Mouse (Mus musculus) CH12.LX (cell line): ENCODE data around the gene Dhx34. TPM values are rescaled to one million over a fixed set of nuclear protein-coding genes. Genes with fewer than 3 reads are reported as not detected.
"Not testable (repeated sequence)": the region's sequence is repeated elsewhere in the genome, so short reads cannot be mapped to it uniquely, and the experiment has no call there.

ENCODE experiments used
- DNase-seq: peaks from one replicate; pipeline ENCODE4 v3.0.0-alpha.2; 2013; ENCODE audit errors: extremely low read depth
- H3K27ac ChIP-seq: 2 replicates; pipeline ENCODE4 v1.5.1; 2012; ENCODE audit warnings: low read depth, mild to moderate bottlenecking, control low read depth, moderate library complexity; ENCODE audit not compliant: insufficient read depth
- H3K27me3 ChIP-seq: replicated peaks from 2 replicates; pipeline ENCODE3; 2012; ENCODE audit warnings: inconsistent platforms
- H3K36me3 ChIP-seq, 2 experiments: replicated peaks in 1 of 2; 2 replicates each; pipeline versions ENCODE3 to v1.6.1; 2012; ENCODE audit warnings: inconsistent platforms in 1 of 2, low read length in 1 of 2, mild to moderate bottlenecking in 1 of 2, mixed read lengths in 1 of 2, moderate library complexity in 1 of 2; ENCODE audit not compliant: control insufficient read depth in 1 of 2, insufficient read depth in 1 of 2
- H3K4me1 ChIP-seq, 2 experiments: 2 replicates each; pipeline ENCODE4 v1.6.1; 2012; ENCODE audit warnings: inconsistent platforms in 1 of 2, moderate library complexity in 1 of 2; ENCODE audit not compliant: insufficient read depth in 2 of 2, control insufficient read depth in 1 of 2
- H3K4me2 ChIP-seq: 2 replicates; pipeline ENCODE4 v1.6.1; 2012; ENCODE audit warnings: low read depth, mild to moderate bottlenecking, control low read depth; ENCODE audit not compliant: poor library complexity, insufficient read depth, severe bottlenecking
- H3K4me3 ChIP-seq, 3 experiments: fragments of 150-350 bp in 1 of 3; sonication (generic) in 1 of 3; replicated peaks in 1 of 3; 2 replicates each; pipeline versions ENCODE3 to v1.5.1; 2011 to 2012; ENCODE audit warnings: low read depth in 2 of 3, low read length in 2 of 3, mild to moderate bottlenecking in 2 of 3, moderate library complexity in 2 of 3, control low read depth in 1 of 3, improper control_type of control experiment in 1 of 3, inconsistent platforms in 1 of 3, mixed read lengths in 1 of 3; ENCODE audit not compliant: poor library complexity in 1 of 3
- H3K79me2 ChIP-seq: replicated peaks from 2 replicates; pipeline ENCODE4 v1.6.1; 2012; ENCODE audit warnings: mild to moderate bottlenecking, moderate library complexity; ENCODE audit not compliant: control insufficient read depth, poor library complexity, insufficient read depth, severe bottlenecking; ENCODE audit errors: extremely low read depth
- H3K9ac ChIP-seq: 2 replicates; pipeline ENCODE4 v1.6.1; 2012; ENCODE audit warnings: low read depth, mild to moderate bottlenecking, control low read depth, moderate library complexity; ENCODE audit not compliant: insufficient read depth
- H3K9me3 ChIP-seq: replicated peaks from 2 replicates; pipeline ENCODE3; 2012; ENCODE audit warnings: low read length, inconsistent platforms, mixed read lengths
- BHLHE40 ChIP-seq: IDR thresholded peaks from 2 replicates; pipeline ENCODE4 v1.6.1; 2011; ENCODE audit warnings: mild to moderate bottlenecking, low read depth, low read length, improper control_type of control experiment
- E2F4 ChIP-seq: IDR thresholded peaks from 2 replicates; pipeline ENCODE4 v1.6.1; 2011; ENCODE audit warnings: low read depth, low read length, improper control_type of control experiment; ENCODE audit not compliant: insufficient replicate concordance
- ETS1 ChIP-seq: conservative IDR thresholded peaks from 2 replicates; pipeline ENCODE4 v1.6.1; 2012; ENCODE audit warnings: low read depth, mild to moderate bottlenecking, inconsistent platforms, low read length, improper control_type of control experiment, moderate library complexity
- IRF4 ChIP-seq: IDR thresholded peaks from 2 replicates; pipeline ENCODE4 v1.6.1; 2014; ENCODE audit warnings: low read depth, mild to moderate bottlenecking, inconsistent platforms, low read length, improper control_type of control experiment
- JUN ChIP-seq: IDR thresholded peaks from 2 replicates; pipeline ENCODE4 v1.6.1; 2011; ENCODE audit warnings: low read depth, mild to moderate bottlenecking, low read length, improper control_type of control experiment, moderate library complexity; ENCODE audit not compliant: insufficient read depth
- JUND ChIP-seq: conservative IDR thresholded peaks from 2 replicates; pipeline ENCODE4 v1.6.1; 2011; ENCODE audit warnings: low read depth, low read length, improper control_type of control experiment
- KAT2A ChIP-seq: IDR thresholded peaks from 2 replicates; pipeline ENCODE4 v1.6.1; 2012; ENCODE audit warnings: low read length, improper control_type of control experiment, inconsistent platforms; ENCODE audit not compliant: insufficient replicate concordance
- MAFK ChIP-seq: IDR thresholded peaks from 2 replicates; pipeline ENCODE4 v1.6.1; 2011; ENCODE audit warnings: low read length, improper control_type of control experiment; ENCODE audit not compliant: insufficient replicate concordance
- MAX ChIP-seq: IDR thresholded peaks from 2 replicates; pipeline ENCODE4 v1.6.1; 2011; ENCODE audit warnings: low read length, improper control_type of control experiment
- MEF2A ChIP-seq: IDR thresholded peaks from 2 replicates; pipeline ENCODE4 v1.6.1; 2014; ENCODE audit warnings: low read depth, mild to moderate bottlenecking, inconsistent platforms, low read length, improper control_type of control experiment, borderline replicate concordance
- MXI1 ChIP-seq: IDR thresholded peaks from 2 replicates; pipeline ENCODE4 v1.6.1; 2011; ENCODE audit warnings: mild to moderate bottlenecking, low read depth, low read length, improper control_type of control experiment
- NELFE ChIP-seq: IDR thresholded peaks from 2 replicates; pipeline ENCODE4 v1.6.1; 2011; ENCODE audit warnings: low read depth, low read length, improper control_type of control experiment
- POLR2A ChIP-seq: IDR thresholded peaks from 2 replicates; pipeline ENCODE4 v1.6.1; 2011; ENCODE audit warnings: low read depth, mild to moderate bottlenecking, improper control_type of control experiment, low read length
- POLR2AphosphoS2 ChIP-seq: IDR thresholded peaks from 2 replicates; pipeline ENCODE4 v1.6.1; 2011; ENCODE audit warnings: low read depth, low read length, improper control_type of control experiment
- RCOR1 ChIP-seq: conservative IDR thresholded peaks from 2 replicates; pipeline ENCODE4 v1.6.1; 2012; ENCODE audit warnings: low read depth, mild to moderate bottlenecking, inconsistent platforms, low read length, improper control_type of control experiment
- SIN3A ChIP-seq: IDR thresholded peaks from 2 replicates; pipeline ENCODE4 v1.6.1; 2012; ENCODE audit warnings: low read length, improper control_type of control experiment, inconsistent platforms
- SMC3 ChIP-seq: IDR thresholded peaks from 2 replicates; pipeline ENCODE4 v1.6.1; 2011; ENCODE audit warnings: low read depth, low read length, improper control_type of control experiment
- TCF12 ChIP-seq: IDR thresholded peaks from 2 replicates; pipeline ENCODE4 v1.6.1; 2014; ENCODE audit warnings: low read depth, mild to moderate bottlenecking, inconsistent platforms, low read length, improper control_type of control experiment
- UBTF ChIP-seq: IDR thresholded peaks from 2 replicates; pipeline ENCODE4 v1.6.1; 2012; ENCODE audit warnings: low read depth, mild to moderate bottlenecking, inconsistent platforms, low read length, improper control_type of control experiment, moderate library complexity
- ZMIZ1 ChIP-seq: IDR thresholded peaks from 2 replicates; pipeline ENCODE4 v1.6.1; 2012; ENCODE audit warnings: low read depth, mild to moderate bottlenecking, inconsistent platforms, low read length, improper control_type of control experiment
- dilution Hi-C: fragments of 300-500 bp; cut with MboI; formaldehyde crosslinking; loops from 2 replicates; pipeline ENCODE4 v1.14.3; 2020; ENCODE audit warnings: low sequenced_read_pairs; ENCODE audit not compliant: extremely low pct_unique_long_range_greater_than_20kb, extremely low pct_ligation_motif_present
- in situ Hi-C: fragments of 300-500 bp; cut with MboI; formaldehyde crosslinking; loops from 3 replicates; pipeline ENCODE4 v1.14.3; 2019; ENCODE audit warnings: low sequenced_read_pairs, low pct_ligation_motif_present, low pct_unique_long_range_greater_than_20kb, mixed read lengths
- polyA plus RNA-seq: library from polyadenylated mRNA; unstranded; fragments of >175 nt; gene quantifications from 2 replicates; pipeline ENCODE4 v1.2.1, GENCODE M21; 2012; ENCODE audit warnings: low read depth; ENCODE audit not compliant: insufficient read length
- total RNA-seq, 2 experiments: library from RNA; depleted of rRNA; stranded (reverse); fragments of 300-350 nt in 1 of 2; fragments of >200 nt in 1 of 2; gene quantifications; 2 replicates each; pipeline ENCODE4 v1.2.3; 2012 to 2014

Gene Dhx34
- total and polyA plus RNA-seq, 3 experiments, result 8.8 to 18.0 (median 15.2) TPM

- Histone ChIP-seq H3K27ac (no peak overlapping the region), H3K4me2 (no peak overlapping the region), H3K9me3 (no peaks in the 10 kb centered on the region), H3K9ac (no peak overlapping the region), H3K4me1 (peaks cover 13 to 27% of the 10 kb centered on the region in 2 experiments), H3K4me3 (no peak overlapping the region), H3K36me3 (peaks cover 11 to 30% of the 10 kb centered on the region in 2 experiments), H3K79me2 (no peaks in the 10 kb centered on the region), H3K27me3 (no peaks in the 10 kb centered on the region)
- TF ChIP-seq RCOR1 (no peak), POLR2A (no peak), IRF4 (no peak), MAFK (no peak), KAT2A (no peak), JUN (no peak), MEF2A (no peak), E2F4 (no peak), POLR2AphosphoS2 (no peak), ETS1 (no peak), MXI1 (no peak), UBTF (no peak), JUND (no peak), NELFE (no peak), SIN3A (no peak), TCF12 (no peak), MAX (no peak), ZMIZ1 (no peak), BHLHE40 (no peak), SMC3 (no peak)
- dilution Hi-C loops (no loop called here), in situ Hi-C loops (loop anchor here (5.0 to 25.0 kb wide), 2 partner anchors 89 to 209 kb away; partner anchors contain the start of gene Zfp541)
- DNase-seq, result no peak
Measured at GRCm38 (mm10) chr7:16271139-16271538, 49.3 kb upstream of the Dhx34 start.

DNA sequence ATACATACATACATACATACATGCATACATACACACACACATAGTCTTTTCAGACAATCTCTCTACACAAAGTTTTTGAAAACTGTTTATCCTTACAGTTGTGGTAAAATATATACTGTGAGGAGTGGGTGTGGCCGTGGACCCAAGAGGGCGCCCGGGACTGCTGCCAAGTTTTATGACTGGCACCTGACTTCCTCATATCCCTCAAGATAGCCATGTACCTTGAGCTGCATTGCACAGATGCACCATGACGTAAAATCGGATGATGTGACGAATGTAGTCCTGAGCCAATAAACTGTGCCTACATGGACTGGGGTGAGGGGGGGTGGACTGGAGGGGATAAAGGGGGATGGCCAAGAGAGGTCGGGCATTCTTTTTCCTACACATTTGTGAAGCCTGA lies 44.8 kb upstream of the Dhx34 start:
- H3K9me3 ChIP-seq, result not testable (repeated sequence)
- in situ Hi-C loops, result loop anchor here (25.0 kb wide), 1 partner anchor 204 kb away; the partner anchor contains the start of gene Zfp541

More for the DNA sequence above, 44.8 kb upstream of the Dhx34 start:
- DNase-seq, H3K27me3 ChIP-seq, H3K9ac ChIP-seq, H3K36me3 ChIP-seq, dilution Hi-C loops, H3K4me2 ChIP-seq, H3K27ac ChIP-seq, H3K4me3 ChIP-seq, H3K79me2 ChIP-seq: not testable (repeated sequence)
- peaks cover 6 to 12% of the 10 kb centered on the region in 2 experiments; a peak in 3 of 4 replicates for H3K4me1 ChIP-seq
